Mouse (Mus musculus): ENCODE results near the gene Ldlrad3.

The Ldlrad3 gene

GRCm38 (mm10) chr2:102185951-102186561 is at the start of gene Ldlrad3:
TSS of gene Ldlrad3 (minus strand) at chr2:102186385.
- DNase-seq (ENCODE audit: low spot score), result peak; percentile 90

GRCm38 (mm10) chr2:102231470-102231869 is 45.3 kb upstream of the Ldlrad3 start:
- no peak for DNase-seq (ENCODE audit: low spot score)

- DNase-seq (ENCODE audit: low spot score), result no peak
Observed at GRCm38 (mm10) chr2:102229126-102229525, 42.9 kb upstream of the Ldlrad3 start.

- DNase-seq (ENCODE audit: low spot score), result no peak
Observed at GRCm38 (mm10) chr2:102228331-102228730, 42.1 kb upstream of the Ldlrad3 start.

- DNase-seq (ENCODE audit: low spot score), result no peak
Observed at GRCm38 (mm10) chr2:102227839-102228238, 41.7 kb upstream of the Ldlrad3 start.

- no peak for DNase-seq (ENCODE audit: low spot score)
Observed at GRCm38 (mm10) chr2:102226274-102226673, 40.1 kb upstream of the Ldlrad3 start.

GRCm38 (mm10) chr2:102223355-102224128 is 37.4 kb upstream of the Ldlrad3 start:
- peak; percentile 22 for DNase-seq (ENCODE audit: low spot score)

- no peak for DNase-seq (ENCODE audit: low spot score)
Observed at GRCm38 (mm10) chr2:102222749-102223148, 36.6 kb upstream of the Ldlrad3 start.

- no peak for DNase-seq (ENCODE audit: low spot score)
Observed at GRCm38 (mm10) chr2:102216817-102217216, 30.6 kb upstream of the Ldlrad3 start.

GRCm38 (mm10) chr2:102212096-102212495 is 25.9 kb upstream of the Ldlrad3 start:
- DNase-seq (ENCODE audit: low spot score), result no peak

- no peak for DNase-seq (ENCODE audit: low spot score)
Observed at GRCm38 (mm10) chr2:102205672-102206399, 19.7 kb upstream of the Ldlrad3 start.

GRCm38 (mm10) chr2:102203478-102203877 is 17.3 kb upstream of the Ldlrad3 start:
- no peak for DNase-seq (ENCODE audit: low spot score)

GRCm38 (mm10) chr2:102202211-102202770 is 16.1 kb upstream of the Ldlrad3 start:
- peak; percentile 37 for DNase-seq (ENCODE audit: low spot score)

GRCm38 (mm10) chr2:102201198-102201948 is 15.2 kb upstream of the Ldlrad3 start:
- DNase-seq (ENCODE audit: low spot score), result no peak

GRCm38 (mm10) chr2:102197332-102197731 is 11.1 kb upstream of the Ldlrad3 start:
- DNase-seq (ENCODE audit: low spot score), result peak; percentile 34

GRCm38 (mm10) chr2:102196709-102197108 is 10.5 kb upstream of the Ldlrad3 start:
- DNase-seq (ENCODE audit: low spot score), result peak; percentile 92

GRCm38 (mm10) chr2:102195494-102195893 is 9.3 kb upstream of the Ldlrad3 start:
- DNase-seq (ENCODE audit: low spot score), result no peak

- DNase-seq (ENCODE audit: low spot score), result no peak
Observed at GRCm38 (mm10) chr2:102194247-102194646, 8.1 kb upstream of the Ldlrad3 start.

GRCm38 (mm10) chr2:102192943-102193820 is 7.0 kb upstream of the Ldlrad3 start:
- DNase-seq (ENCODE audit: low spot score), result peak; percentile 53

GRCm38 (mm10) chr2:102191736-102192135 is 5.6 kb upstream of the Ldlrad3 start:
- no peak for DNase-seq (ENCODE audit: low spot score)

GRCm38 (mm10) chr2:102190956-102191355 is 4.8 kb upstream of the Ldlrad3 start:
- no peak for DNase-seq (ENCODE audit: low spot score)

Data from MN1 (cell line).